Mouse (Mus musculus) ES-Bruce4 (cell line): ENCODE results near the gene Mr1.

ENCODE experiments used
- CTCF ChIP-seq: IDR thresholded peaks from one replicate; pipeline ENCODE4 v1.8.1; 2011; ENCODE audit warnings: low read depth, low read length
- EP300 ChIP-seq: IDR thresholded peaks from 2 replicates; pipeline ENCODE4 v1.6.1; 2011; ENCODE audit warnings: low read depth, low read length; ENCODE audit not compliant: insufficient read depth
- POLR2A ChIP-seq: IDR thresholded peaks from one replicate; pipeline ENCODE4 v1.8.1; 2011; ENCODE audit warnings: low read length; ENCODE audit not compliant: insufficient read depth

- no peak for TF ChIP-seq CTCF
- TF ChIP-seq POLR2A, result no peak
- TF ChIP-seq EP300, result no peak
Observed at GRCm38 (mm10) chr1:155158141-155158969, 11.7 kb upstream of the Mr1 start, which contains the start of gene Stx6.
